Mouse (Mus musculus): ENCODE results near the gene Arl5c. TPM values are rescaled to one million over a fixed set of nuclear protein-coding genes. Genes with fewer than 3 reads are reported as not detected.

The Arl5c gene
- polyA plus RNA-seq, 1 experiment from 2014 or later = 11.0 TPM

Small RNA genes within 50 kb of the gene (microRNA-seq; reads per million reads assigned to microRNA genes)
- not detected for gene Gm22461
- gene Gm27597 = not detected

Other genes with a start within 250 kb of the Arl5c start
- 18.0 and 20.1 TPM in 2 replicates for gene Cwc25, start 229.6 kb downstream of the Arl5c start, polyA plus RNA-seq (2015; fragmentation: Nextera tagmentation; extraction: Ambion mirVana)
- gene 1700001P01Rik, start 220.3 kb downstream of the Arl5c start, polyA plus RNA-seq (2015; fragmentation: Nextera tagmentation; extraction: Ambion mirVana) = 0.62 and 0.76 TPM in 2 replicates
- gene Rpl23, start 213.7 kb downstream of the Arl5c start, polyA plus RNA-seq (2015; fragmentation: Nextera tagmentation; extraction: Ambion mirVana) = 386 and 461 TPM in 2 replicates
- gene Lasp1, start 197.2 kb downstream of the Arl5c start, polyA plus RNA-seq (2015; fragmentation: Nextera tagmentation; extraction: Ambion mirVana) = 95.3 and 109 TPM in 2 replicates
- gene B230217C12Rik, start 155.4 kb downstream of the Arl5c start, polyA plus RNA-seq (2015; fragmentation: Nextera tagmentation; extraction: Ambion mirVana) = 17.4 and 18.7 TPM in 2 replicates
- 0.78 and 1.4 TPM in 2 replicates for gene Fbxo47, start 112.0 kb downstream of the Arl5c start, polyA plus RNA-seq (2015; fragmentation: Nextera tagmentation; extraction: Ambion mirVana)
- 0.14 and 0.34 TPM in 2 replicates for gene Plxdc1, start 9.7 kb downstream of the Arl5c start, polyA plus RNA-seq (2015; fragmentation: Nextera tagmentation; extraction: Ambion mirVana)
- 25.9 and 29.9 TPM in 2 replicates for gene Cacnb1, start 26.9 kb upstream of the Arl5c start, polyA plus RNA-seq (2015; fragmentation: Nextera tagmentation; extraction: Ambion mirVana)
- 801 and 821 TPM in 2 replicates for gene Rpl19, start 30.5 kb upstream of the Arl5c start, polyA plus RNA-seq (2015; fragmentation: Nextera tagmentation; extraction: Ambion mirVana)
- 1.2 and 1.6 TPM in 2 replicates for gene Stac2, start 57.3 kb upstream of the Arl5c start, polyA plus RNA-seq (2015; fragmentation: Nextera tagmentation; extraction: Ambion mirVana)
- gene Fbxl20, start 154.2 kb upstream of the Arl5c start, polyA plus RNA-seq (2015; fragmentation: Nextera tagmentation; extraction: Ambion mirVana) = 31.8 and 32.9 TPM in 2 replicates
- gene Med1, start 197.1 kb upstream of the Arl5c start, polyA plus RNA-seq (2015; fragmentation: Nextera tagmentation; extraction: Ambion mirVana) = 77.5 and 78.3 TPM in 2 replicates
- gene Cdk12, start 206.9 kb upstream of the Arl5c start, polyA plus RNA-seq (2015; fragmentation: Nextera tagmentation; extraction: Ambion mirVana) = 17.7 and 19.0 TPM in 2 replicates

Data from forebrain, embryonic 13.5 days (tissue).